Mouse (Mus musculus) CD4-positive, CD25-positive, alpha-beta regulatory T cell, adult 2 months (primary cell): Measurements from ENCODE around the gene Ccdc142.

ENCODE experiments used
- DNase-seq: peaks from one replicate; pipeline ENCODE4 v3.0.0-alpha.2; 2012; ENCODE audit warnings: low read depth, low spot score

Ccdc142 gene

GRCm38 (mm10) chr6:83101316-83101687 lies at the start of gene Ccdc142, which contains the start of gene Gm42688:
Gene Ccdc142, plus strand, starts transcription at chr6:83101601.
Gene Gm42688, plus strand, starts transcription at chr6:83101617.
- DNase-seq = peak; percentile 93

- peak; percentile 71 for DNase-seq
Measured at GRCm38 (mm10) chr6:83053136-83053960, 48.1 kb upstream of the Ccdc142 start.

GRCm38 (mm10) chr6:83054074-83054851 lies 47.1 kb upstream of the Ccdc142 start, which contains the start of gene Aup1:
Gene Aup1, plus strand, starts transcription at chr6:83054521.
- peak; percentile 99 for DNase-seq

- DNase-seq = peak; percentile 58
Measured at GRCm38 (mm10) chr6:83054871-83055431, 46.5 kb upstream of the Ccdc142 start, which contains the start of gene Htra2. Gene Htra2, minus strand, starts transcription at chr6:83055273.

- DNase-seq = peak; percentile 35
Measured at GRCm38 (mm10) chr6:83057790-83058189, 43.6 kb upstream of the Ccdc142 start, which contains the start of gene Dqx1. Gene Dqx1, plus strand, starts transcription at chr6:83057844.

DNA sequence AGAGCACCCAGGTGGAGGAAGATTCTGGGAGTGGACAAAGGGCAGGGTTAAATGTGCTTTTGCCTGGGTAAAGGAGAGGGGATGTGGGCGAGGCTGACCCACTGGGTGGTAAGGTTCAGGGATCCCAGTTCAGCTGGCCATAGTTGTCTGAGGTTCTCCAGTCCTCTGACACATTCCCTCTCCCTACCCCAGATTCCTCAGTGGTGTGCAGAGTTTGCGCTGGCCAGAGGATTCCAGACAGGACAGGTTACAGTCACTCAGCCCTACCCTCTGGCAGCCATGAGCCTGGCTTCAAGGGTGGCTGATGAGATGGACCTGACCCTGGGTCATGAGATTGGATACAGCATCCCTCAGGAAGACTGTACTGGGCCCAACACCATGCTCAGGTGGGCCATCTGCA lies 42.7 kb upstream of the Ccdc142 start:
- no peak for DNase-seq

DNA sequence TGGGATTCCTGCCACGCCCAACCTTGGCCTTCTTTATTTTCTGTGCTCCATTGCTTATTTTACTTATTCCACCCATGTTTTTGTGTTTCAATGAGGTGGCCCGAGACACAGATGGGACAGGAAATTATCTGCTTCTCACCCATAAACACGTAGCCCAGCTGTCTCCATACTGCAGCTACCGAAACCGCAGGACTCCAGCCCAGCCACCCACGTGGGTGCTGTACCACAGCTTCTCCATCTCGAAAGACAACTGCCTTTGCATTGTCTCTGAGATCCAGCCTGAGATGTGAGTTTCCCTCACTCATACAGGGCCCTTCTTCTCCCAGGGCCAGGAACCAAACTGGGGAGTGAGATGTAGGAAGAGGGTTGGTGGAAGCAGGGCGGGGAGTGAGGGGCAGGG lies 35.4 kb upstream of the Ccdc142 start:
- peak; percentile 45 for DNase-seq

GRCm38 (mm10) chr6:83066441-83066840 lies 35.0 kb upstream of the Ccdc142 start:
- DNase-seq = no peak

- DNase-seq = no peak
Measured at GRCm38 (mm10) chr6:83068221-83068620, 33.2 kb upstream of the Ccdc142 start.

GRCm38 (mm10) chr6:83068706-83069487 lies 32.5 kb upstream of the Ccdc142 start:
- DNase-seq = peak; percentile 26

DNA sequence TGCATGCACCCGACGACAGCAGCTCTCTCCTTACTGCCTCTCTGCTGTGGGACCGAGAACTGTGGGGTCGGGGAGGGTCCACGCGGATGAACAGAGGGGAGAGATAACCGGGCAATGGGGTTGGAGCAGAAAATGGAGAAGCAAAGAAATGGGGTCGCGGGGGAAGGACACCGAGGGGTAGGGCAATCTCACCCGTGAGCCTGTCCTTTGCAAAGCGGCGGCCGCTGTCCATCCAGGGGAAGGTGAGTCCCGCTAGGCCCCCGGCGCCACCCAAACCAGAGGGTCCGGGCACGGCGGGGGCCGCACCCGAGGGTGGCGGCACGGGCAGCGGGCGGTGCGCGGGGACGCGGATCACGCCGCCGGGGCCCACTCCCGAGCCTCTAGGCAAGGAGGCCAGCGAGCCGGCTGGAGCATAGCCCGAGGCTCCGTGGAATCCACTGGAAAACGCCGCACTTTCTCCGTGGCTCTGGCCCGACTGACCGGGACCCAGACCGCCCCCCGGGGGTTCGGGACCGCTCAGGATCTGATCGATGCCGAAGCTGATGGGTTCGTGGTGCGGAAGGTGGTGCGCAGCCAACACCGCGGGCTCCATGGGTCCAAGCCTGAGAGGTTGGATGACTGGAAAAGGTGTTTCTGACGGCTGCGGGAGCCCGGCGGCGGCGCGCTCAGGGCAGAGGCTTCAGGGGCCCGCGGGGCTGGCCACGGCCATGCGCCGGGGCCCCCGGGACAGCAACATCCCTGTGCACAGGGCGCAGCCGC lies 31.7 kb upstream of the Ccdc142 start:
- peak; percentile 27 for DNase-seq

GRCm38 (mm10) chr6:83070247-83070310 lies 31.3 kb upstream of the Ccdc142 start, which contains the start of gene Tlx2:
Gene Tlx2, minus strand, starts transcription at chr6:83070293.
- no peak for DNase-seq

- peak; percentile 47 for DNase-seq
Measured at GRCm38 (mm10) chr6:83070311-83071219, 30.8 kb upstream of the Ccdc142 start.

DNA sequence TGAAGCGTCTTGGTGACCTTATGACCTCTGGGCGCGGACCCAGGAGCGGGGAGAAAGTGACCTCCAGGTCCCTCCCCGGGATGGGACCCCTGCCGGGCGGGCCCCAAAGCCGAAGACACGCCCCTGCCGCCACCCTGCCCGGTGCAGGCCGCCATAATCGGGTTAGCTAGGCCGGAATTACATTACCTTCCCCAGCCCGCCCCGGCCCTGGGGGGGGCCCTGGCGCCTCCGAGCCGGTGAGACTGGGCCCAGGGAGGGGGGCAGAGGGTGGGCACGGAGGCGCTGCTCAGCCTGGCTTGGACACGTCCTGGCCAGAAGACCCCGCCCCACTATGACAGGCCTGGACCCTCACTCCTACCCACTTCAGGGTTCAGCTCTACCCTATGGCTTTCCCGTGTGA lies 30.2 kb upstream of the Ccdc142 start:
- no peak for DNase-seq

GRCm38 (mm10) chr6:83074979-83075378 lies 26.4 kb upstream of the Ccdc142 start:
- DNase-seq = peak; percentile 71

DNA sequence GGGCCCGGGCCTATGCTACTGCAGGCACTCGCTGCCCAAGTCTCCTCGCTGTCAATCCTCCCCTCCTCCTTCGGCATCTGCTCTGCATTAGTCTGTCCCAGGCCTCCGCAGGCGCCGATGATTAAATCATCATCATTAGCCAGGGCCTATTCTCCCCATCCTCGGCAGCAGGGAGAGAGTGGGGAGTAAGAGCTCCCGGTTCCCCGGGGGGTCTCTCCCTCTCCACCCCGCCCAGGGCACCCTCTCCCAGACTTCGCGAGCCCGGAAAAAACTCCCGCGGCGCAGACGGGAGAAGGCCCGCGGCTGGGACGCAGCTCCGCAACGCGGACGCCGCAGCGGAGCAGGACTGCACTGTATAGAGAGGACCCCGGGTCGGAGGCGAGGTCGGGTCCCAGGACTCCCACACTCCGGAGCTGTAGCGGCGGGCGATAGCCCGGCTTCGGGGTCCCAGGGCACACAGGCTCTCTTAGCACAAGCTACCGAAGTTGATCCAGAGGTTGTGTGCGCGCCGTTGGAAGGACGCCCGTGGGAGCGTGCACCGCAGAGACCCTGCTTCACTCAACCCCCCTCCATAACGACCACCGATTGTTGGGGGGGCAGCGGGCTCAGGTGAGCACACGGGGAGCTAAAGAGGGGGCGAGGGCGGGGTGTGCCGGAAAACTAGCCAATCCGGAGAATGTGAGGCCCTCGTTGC lies 23.6 kb upstream of the Ccdc142 start, which contains the start of gene Pcgf1:
Gene Pcgf1 (plus strand): TSS at position 240 of the 694 bp plus-strand sequence.
- peak; percentile 50 for DNase-seq

DNA sequence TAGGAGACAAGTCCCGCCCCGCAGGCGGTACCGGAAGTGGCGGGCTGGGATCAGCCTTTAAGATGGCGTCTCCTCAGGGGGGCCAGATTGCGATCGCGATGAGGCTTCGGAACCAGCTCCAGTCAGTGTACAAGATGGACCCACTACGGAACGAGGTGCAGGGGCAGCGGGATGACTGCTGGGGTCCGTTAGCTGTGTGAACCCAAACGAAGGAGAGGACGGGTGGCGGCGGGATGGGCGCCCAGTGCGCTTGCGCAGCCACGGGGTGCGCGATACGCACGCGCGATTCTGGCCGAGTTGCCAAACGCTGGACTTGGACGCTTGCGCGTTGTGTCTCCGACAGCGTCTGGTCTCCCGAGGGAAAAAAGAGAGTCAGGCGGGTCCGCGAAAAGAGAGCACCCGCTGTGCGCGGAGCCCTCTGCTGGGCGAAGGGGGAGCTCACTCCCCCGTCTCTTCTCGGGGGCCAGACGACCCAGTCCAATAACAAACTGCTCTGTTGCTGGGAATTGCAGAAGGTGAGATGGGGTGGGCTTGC lies 23.0 kb upstream of the Ccdc142 start:
- DNase-seq = peak; percentile 99

DNA sequence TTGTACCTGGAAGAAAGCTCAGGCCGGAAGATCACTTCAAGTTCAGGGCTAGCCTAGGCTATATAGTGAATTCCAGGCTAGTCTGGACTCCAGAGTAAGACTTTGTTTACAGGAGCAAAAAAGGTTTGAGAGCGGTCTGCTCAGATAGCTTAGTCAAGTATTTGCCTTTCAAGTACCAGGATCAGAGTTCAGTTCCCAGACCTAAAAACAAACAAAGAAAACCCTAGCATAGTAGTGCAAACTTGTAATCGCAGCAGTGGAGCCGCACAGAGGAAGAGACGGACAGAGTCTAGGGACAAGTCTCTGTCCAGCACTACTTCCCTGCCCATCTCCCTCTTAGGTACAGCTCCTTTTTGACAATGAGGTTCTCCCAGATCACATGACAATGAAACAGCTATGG lies 21.2 kb upstream of the Ccdc142 start:
- no peak for DNase-seq

- no peak for DNase-seq
Measured at GRCm38 (mm10) chr6:83083497-83083896, 17.9 kb upstream of the Ccdc142 start.
